Mouse (Mus musculus): ENCODE data around the gene Pald1. TPM values are rescaled to one million over a fixed set of nuclear protein-coding genes. Genes with fewer than 3 reads are reported as not detected.

Pald1 gene
- total RNA-seq, 2 experiments from 2014 or later, result 15.2 to 20.0 TPM

DNA sequence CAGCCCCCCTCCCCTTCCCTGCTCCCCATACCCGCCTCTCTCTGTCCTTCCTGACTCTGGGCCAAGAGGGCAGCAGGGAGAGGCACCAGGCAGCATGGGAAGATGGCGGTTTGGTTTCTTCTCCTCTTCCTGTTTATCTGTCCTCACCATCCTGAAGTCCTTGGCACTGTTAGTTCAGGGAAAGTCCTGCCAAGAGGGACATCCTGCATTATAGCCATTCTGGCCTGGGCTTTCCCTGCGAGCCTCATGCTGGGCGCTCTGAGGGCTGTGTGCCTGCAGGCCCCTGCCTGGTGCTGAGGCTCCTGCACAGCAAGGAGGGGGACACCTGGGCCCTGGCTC is 10.8 kb downstream of the Pald1 start:
- DNase-seq (ENCODE audit: extremely low spot score in 1 of 2, low spot score in 1 of 2), result no peak

DNA sequence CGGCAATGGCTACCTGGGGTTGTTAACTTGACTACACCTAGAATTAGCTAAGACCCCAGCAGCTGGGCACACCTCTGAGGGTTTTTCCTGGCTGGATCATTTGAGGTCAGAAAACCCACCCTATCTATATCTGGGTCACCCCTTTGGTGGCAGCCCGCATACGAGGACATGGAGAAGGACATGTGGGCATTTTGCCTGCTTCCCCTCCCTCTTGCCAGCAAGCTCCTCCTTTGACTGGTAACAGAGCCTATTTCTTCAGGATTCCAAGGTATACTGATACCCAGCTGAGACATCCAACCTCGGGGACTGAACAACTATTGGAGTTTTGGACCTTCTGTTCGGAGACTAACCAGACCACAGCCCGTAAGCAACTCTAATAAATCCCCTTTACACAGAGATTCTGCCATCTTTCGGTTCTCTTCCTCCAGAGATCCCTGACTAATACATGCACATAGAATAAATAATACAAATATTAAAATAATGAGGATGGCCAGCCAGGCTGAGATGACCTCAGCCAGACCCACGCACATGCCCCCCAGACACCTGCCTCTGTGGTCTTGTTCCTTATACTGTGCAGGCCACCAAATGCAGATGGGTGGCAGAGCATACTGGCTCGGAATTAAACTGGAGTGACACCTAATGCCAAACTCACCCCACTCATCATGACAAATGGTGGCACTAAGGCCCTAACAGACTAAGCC is 11.3 kb downstream of the Pald1 start:
- no peak for DNase-seq (ENCODE audit: extremely low spot score in 1 of 2, low spot score in 1 of 2)

GRCm38 (mm10) chr10:61370273-61370979 is 12.9 kb downstream of the Pald1 start:
- DNase-seq (ENCODE audit: extremely low spot score in 1 of 2, low spot score in 1 of 2), result no peak

DNA sequence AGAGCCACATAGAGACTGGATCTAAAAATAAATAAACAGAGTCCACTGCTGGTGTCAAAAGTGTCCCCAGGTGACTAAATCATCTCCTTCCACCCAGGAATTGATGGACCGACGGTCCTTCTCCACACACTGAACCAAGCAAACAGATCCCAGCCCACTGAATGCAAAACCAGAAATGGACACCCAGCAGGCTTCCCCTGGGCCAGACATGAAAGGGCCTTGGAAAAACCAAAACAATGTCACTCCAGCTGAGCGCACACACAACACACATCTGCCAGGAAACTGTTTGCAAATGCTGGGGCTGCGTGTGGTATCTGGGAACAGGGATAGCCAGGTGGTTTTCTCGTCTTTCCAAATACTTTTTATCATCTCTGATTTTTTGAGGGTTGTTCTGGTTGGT is 13.6 kb downstream of the Pald1 start:
- DNase-seq (ENCODE audit: extremely low spot score in 1 of 2, low spot score in 1 of 2), result no peak

DNA sequence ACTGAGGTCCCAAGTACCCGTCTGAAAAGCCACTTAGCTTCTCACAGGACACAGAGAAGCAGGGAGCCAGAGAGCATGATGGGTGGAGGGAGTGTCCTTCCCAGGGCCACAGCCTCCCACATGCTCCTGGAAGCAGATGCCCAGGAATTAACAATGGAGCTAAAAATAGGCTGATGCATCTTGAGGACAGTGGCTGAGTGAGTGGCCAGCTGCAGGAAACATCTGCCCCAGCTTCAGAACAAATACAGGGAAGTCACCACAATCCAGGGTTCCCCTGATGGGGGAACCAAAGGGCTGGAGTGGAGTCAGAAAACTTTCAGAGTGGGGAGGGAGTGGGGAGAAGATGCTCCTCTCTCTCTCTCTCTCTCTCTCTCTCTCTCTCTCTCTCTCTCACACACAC is 17.4 kb downstream of the Pald1 start:
- DNase-seq (ENCODE audit: extremely low spot score in 1 of 2, low spot score in 1 of 2), result no peak

DNA sequence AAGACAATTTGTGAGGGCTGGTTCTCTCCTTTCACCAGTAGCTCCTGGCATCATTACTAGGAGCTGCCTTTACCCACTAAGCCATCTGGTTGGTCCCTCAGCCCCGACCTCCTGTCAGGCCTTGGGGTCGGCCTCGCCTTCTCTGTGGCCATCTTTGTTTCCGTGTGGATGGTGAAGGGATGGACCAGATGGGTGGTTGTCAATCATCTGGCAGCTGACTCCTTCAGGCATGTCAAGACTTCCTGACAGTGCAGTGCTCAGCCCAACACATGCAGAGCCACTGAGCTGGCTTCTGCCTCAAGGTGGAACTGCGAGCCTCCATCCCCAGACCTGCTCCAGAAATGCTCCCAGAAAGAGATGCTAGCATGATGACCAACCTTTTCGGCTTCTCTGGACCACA is 18.9 kb downstream of the Pald1 start:
- DNase-seq (ENCODE audit: extremely low spot score in 1 of 2, low spot score in 1 of 2), result no peak

DNA sequence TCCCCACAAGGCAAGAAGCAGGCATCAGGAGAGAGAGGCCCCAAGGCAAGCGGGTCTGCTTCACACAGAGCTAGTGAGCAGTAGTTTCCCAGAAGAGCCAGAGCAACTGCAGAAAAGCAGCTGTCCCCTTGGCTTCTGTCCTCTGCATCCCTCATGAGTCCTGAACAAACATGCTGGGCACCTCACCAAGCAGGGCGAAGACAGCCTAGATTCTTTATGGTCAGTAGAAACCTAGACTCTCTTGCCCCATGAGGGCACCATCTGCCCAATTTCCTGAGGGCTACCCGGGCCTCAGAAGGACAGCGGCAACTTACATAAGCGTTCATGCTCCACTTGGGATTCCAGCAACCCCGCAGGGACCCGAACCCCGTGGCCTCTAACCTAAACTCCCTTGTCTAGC is 20.3 kb downstream of the Pald1 start:
- DNase-seq (ENCODE audit: extremely low spot score in 1 of 2, low spot score in 1 of 2), result no peak

DNA sequence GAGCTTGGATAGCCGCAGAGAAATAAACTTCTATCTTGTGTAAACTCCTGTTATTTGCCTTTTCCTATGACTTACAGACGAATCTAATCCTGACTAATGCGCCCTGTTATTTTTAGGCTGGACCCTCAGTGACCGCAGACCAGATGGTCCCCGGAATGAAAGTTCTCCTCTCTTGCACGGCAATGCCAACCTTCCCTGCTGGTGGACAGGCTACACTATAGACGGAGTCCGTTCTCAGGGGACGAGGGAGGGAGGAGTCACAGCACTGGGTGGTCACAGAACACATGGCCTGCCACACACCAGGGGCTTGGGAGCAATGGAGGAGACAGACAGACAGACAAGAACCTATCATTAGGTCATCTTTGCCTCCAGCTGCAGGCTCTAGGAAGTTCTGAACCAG is 20.8 kb downstream of the Pald1 start:
- DNase-seq (ENCODE audit: extremely low spot score in 1 of 2, low spot score in 1 of 2), result no peak

- no peak for DNase-seq (ENCODE audit: extremely low spot score in 1 of 2, low spot score in 1 of 2)
These were observed 22.7 kb downstream of the Pald1 start for GRCm38 (mm10) chr10:61360667-61361066.

GRCm38 (mm10) chr10:61359411-61359810 is 23.9 kb downstream of the Pald1 start:
- no peak for DNase-seq (ENCODE audit: extremely low spot score in 1 of 2, low spot score in 1 of 2)

DNA sequence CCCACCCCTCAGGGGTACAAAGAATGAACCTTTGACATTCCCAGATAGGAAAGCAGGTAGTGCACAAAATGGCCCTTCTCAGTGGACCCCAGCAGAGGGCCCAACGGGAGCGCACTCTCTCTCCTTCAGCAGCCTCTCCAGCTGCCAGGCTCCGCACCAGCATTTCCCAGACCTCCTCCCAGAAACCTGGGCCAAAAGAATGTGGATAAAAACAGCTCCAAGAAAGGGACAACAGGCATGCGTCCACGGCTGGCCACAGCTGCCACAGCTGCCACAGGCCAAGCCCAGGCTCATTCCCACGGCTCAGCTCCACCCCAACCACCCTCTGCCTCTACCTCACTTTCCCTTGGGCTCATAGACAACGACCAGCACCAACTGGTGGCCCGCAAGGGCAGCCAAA is 25.7 kb downstream of the Pald1 start:
- no peak for DNase-seq (ENCODE audit: extremely low spot score in 1 of 2, low spot score in 1 of 2)

DNA sequence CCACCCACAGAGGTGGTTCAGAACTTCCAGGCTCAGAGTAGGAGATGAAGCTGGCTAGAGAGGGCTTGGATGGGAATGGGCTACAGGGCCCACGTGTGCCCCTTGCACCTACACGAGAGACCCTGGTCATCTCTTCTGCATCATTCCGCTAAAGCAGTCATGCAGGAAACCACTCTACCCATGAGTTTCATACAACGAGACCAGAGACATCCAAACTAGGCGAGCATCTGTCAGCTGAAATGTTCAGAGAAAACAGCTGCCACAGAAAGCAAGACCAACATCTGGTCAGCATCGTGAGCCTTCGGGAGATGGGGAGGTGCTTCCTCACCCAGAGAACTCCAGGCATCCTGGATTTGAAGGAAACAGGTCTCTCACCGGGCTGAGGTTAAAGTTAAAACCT is 26.8 kb downstream of the Pald1 start:
- DNase-seq (ENCODE audit: extremely low spot score in 1 of 2, low spot score in 1 of 2), result no peak

DNA sequence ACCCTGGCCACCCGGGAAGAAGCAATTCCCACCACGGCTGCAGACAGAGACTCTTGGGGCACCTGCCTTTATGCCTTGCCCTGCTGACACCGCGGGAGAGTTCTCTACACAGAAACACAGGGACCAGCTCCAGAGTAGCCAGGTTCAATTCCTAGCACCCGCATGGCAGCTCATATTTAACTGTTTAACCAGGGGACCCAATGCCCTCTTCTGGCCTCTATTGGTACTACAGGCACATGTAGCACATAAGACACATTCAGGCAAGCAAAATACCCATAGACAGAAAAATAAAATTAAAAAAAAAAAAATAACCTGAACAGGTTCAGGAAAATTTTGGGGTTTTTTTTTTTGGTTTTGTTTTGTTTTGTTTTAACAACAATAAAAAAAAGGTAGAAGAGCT is 27.2 kb downstream of the Pald1 start:
- DNase-seq (ENCODE audit: extremely low spot score in 1 of 2, low spot score in 1 of 2), result no peak

DNA sequence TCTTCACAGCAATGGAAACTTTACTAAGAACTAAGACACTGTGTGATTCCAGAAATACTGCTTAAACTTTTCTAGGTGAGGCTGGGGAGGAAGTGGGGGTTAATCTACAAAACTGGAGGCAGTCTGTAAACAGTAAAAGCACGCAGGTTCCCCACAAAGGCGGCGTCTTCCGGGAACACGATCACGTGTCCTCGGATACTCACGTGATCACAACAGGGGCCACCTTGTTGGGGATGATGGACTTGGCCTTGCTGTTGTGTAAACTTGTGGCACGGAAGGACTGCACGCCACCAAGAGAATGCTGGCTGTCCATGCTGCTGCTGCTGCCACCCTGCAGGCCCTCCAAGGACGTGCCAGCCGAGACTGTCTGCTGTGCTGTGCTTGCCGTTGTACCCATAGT is 27.7 kb downstream of the Pald1 start:
- DNase-seq (ENCODE audit: extremely low spot score in 1 of 2, low spot score in 1 of 2), result no peak

- no peak for DNase-seq (ENCODE audit: extremely low spot score in 1 of 2, low spot score in 1 of 2)
These were observed 32.1 kb downstream of the Pald1 start for GRCm38 (mm10) chr10:61351216-61351615.

DNA sequence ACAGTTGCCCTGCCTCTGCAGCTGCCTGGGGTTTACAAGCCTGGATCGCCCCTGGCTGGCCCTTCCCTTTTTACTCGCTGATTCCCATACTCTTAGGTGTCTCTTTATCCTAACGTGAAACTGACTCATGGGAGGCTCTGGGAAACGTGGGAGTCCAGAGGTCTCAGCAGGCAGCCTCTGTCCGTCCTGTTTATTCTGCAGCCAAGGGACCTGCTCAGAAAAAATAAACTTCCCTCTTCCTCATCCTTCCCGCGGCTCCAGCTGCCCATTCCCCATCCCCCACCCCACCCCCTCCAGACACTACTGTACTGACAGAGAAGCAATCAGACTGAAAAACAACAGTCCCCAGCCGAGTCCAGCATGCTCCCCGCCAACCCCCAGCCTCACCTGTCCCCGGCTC is 37.0 kb downstream of the Pald1 start:
- no peak for DNase-seq (ENCODE audit: extremely low spot score in 1 of 2, low spot score in 1 of 2)

DNA sequence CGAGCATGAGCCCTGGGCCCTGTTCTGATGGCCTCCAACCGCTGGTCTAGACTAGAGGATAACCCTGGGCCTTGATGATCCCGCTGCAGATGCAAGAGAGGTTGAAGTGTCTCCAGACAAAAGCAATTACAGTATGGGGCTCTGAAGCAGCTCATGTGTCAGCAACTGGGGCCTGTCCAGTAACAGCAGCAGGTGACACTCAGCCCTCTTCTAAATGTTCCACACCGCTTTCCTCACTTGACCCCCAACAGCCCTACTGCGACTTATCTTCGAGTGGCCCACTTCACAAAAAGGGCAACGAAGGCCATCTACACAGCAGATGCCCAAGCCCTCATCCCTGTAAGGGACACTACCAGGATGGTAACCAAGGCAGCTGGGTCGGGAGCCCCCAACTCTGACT is 38.2 kb downstream of the Pald1 start:
- no peak for DNase-seq (ENCODE audit: extremely low spot score in 1 of 2, low spot score in 1 of 2)

GRCm38 (mm10) chr10:61343950-61344349 is 39.4 kb downstream of the Pald1 start:
- DNase-seq (ENCODE audit: extremely low spot score in 1 of 2, low spot score in 1 of 2), result peak; percentile 65 to 83

- DNase-seq (ENCODE audit: extremely low spot score in 1 of 2, low spot score in 1 of 2), result no peak
These were observed 40.6 kb downstream of the Pald1 start for GRCm38 (mm10) chr10:61342750-61343149.

DNA sequence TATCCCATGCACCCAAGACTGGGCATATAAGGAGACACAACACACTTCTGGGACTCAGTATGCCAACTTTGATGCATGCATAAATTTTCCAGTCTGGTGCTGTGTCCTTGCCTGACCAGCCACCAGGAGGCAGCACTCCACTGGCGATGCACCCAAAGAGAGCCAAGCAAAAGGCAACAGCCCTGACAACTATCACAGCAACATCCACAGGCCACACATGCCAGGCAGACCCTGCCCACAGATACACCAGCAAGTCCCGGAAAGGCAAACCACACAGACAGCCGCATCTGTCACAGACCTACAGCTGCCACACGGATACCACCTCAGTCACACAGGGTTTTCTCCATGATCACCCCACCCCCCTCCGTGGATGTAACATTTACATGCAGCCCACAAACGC is 41.8 kb downstream of the Pald1 start:
- DNase-seq (ENCODE audit: extremely low spot score in 1 of 2, low spot score in 1 of 2), result peak; percentile 72 to 93

GRCm38 (mm10) chr10:61341045-61341444 is 42.3 kb downstream of the Pald1 start:
- no peak for DNase-seq (ENCODE audit: extremely low spot score in 1 of 2, low spot score in 1 of 2)

- no peak for DNase-seq (ENCODE audit: extremely low spot score in 1 of 2, low spot score in 1 of 2)
These were observed 43.1 kb downstream of the Pald1 start for GRCm38 (mm10) chr10:61340247-61340646.

All from layer of hippocampus, postnatal 25 days (tissue).